Comparison of ENCODE assay signal across 10 mouse cellular contexts in the genomic region with DNA sequence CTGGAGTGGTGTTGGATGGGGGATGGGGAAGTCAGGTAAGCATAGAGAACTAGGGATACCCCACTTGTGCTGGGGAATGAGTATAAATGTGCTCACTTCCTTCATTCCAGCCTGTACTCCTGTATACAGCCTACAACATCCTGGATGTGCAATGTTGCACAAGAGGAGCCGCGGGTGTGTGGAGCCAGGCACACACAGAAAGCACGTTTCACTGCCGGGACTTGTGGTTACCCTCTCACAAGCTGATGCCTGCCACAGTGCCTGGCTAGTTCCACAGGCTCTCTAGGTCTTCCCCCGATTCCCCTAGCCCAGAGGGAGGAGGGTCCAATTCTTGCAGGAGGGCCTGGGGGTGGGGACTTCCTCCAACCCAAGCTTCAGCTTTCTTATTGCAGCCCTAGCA. TPM values are rescaled to one million over a fixed set of nuclear protein-coding genes. Genes with fewer than 3 reads are reported as not detected.
A peak's percentile ranks its signal among the peaks of the same experiment; 100 is the strongest.
DNase-seq lines count a peak whose midpoint lies in the region; ATAC-seq and TF ChIP-seq lines count a peak whose summit lies in the region.
"Had no signal": no experiment of that assay in that cellular context is flagged by ENCODE, and none has a peak within 500 bp of the region (broad histone marks: within the 10 kb centered on the region; RNA-seq: fewer than 3 reads in every experiment).

No protein-coding gene starts in this region.

- no peaks in the 10 kb centered on the region for H3K9me3 ChIP-seq in heart, postnatal 0 days (replicated peaks; ENCODE audit: control insufficient read depth, low read length)
- H3K9me3 ChIP-seq in CH12.LX (replicated peaks; ENCODE audit: low read length): no peaks in the 10 kb centered on the region
- H3K9me3 ChIP-seq in liver, embryonic 14.5 days (ENCODE audit: control insufficient read depth, low read length): no peaks in the 10 kb centered on the region

- no peak for ATAC-seq in heart, postnatal 0 days (ENCODE audit: insufficient read depth, low read depth)
- no peak for ATAC-seq in liver, embryonic 14.5 days (ENCODE audit: insufficient read depth)

- intact Hi-C loops in heart, postnatal 25 days (cut with DNase I): no loop called here

- TF ChIP-seq RAD21 in CH12.LX (IDR thresholded peaks at IDR 0.05; ENCODE audit: low read depth, low read length): no peak

- H3K4me2 ChIP-seq in heart, postnatal 0 days (ENCODE audit: low read depth, low read length): peak overlapping the region; percentile 50
- H3K4me2 ChIP-seq in CH12.LX (ENCODE audit: insufficient read depth, low read depth, poor library complexity, severe bottlenecking): peak overlapping the region; percentile 89
- H3K4me2 ChIP-seq in liver, embryonic 14.5 days (ENCODE audit: low read depth): peak overlapping the region; percentile 39

- DNase-seq in heart, postnatal 0 days (ENCODE audit: low spot score): no peak
- DNase-seq in heart, postnatal 25 days (ENCODE audit: low spot score): no peak
- DNase-seq in CH12.LX (ENCODE audit: extremely low read depth) (no peak), R1 (ENCODE audit: low read depth, low spot score) (peak; percentile 43)
- no peak for DNase-seq in liver, embryonic 14.5 days (ENCODE audit: low read depth in 3 of 3, low spot score in 3 of 3)
- no peak for DNase-seq in adrenal gland, adult 2 months
- no peak for DNase-seq in embryo, embryonic 9.5 days (ENCODE audit: extremely low spot score)
- no peak for DNase-seq in c-Kit-positive CD71-positive TER-119-positive erythroid progenitor cells, embryonic 14.5 days (ENCODE audit: low spot score)

- no peak for TF ChIP-seq CTCF in heart, postnatal 0 days (IDR thresholded peaks at IDR 0.05; ENCODE audit: low read depth)
- no peak for TF ChIP-seq CTCF in CH12.LX (conservative IDR thresholded peaks at IDR 0.05 in 1 of 2, IDR thresholded peaks at IDR 0.05 in 1 of 2; ENCODE audit: low read depth in 2 of 2, low read length in 2 of 2)
- TF ChIP-seq CTCF in liver, embryonic 14.5 days (IDR thresholded peaks at IDR 0.05; ENCODE audit: low read depth): no peak

- in situ Hi-C loops in CH12.LX (cut with MboI; ENCODE audit: low pct_ligation_motif_present, low pct_unique_long_range_greater_than_20kb, low sequenced_read_pairs): no loop called here

- peak overlapping the region; percentile 15; the same call in 1 of the 2 replicates for H3K4me3 ChIP-seq in heart, postnatal 0 days (ENCODE audit: low read depth, low read length)
- no peak overlapping the region for H3K4me3 ChIP-seq in CH12.LX (replicated peaks in 1 of 3; ENCODE audit: low read depth in 2 of 3, low read length in 2 of 3, poor library complexity in 1 of 3)
- H3K4me3 ChIP-seq in liver, embryonic 14.5 days (ENCODE audit: insufficient read depth in 1 of 2, low read depth in 2 of 2, low read length in 2 of 2): no peak overlapping the region

- no peak for TF ChIP-seq EP300 in heart, postnatal 0 days (IDR thresholded peaks at IDR 0.05; ENCODE audit: low read depth)
- TF ChIP-seq EP300 in CH12.LX (IDR thresholded peaks at IDR 0.05; ENCODE audit: low read length): no peak
- TF ChIP-seq EP300 in liver, embryonic 14.5 days (IDR thresholded peaks at IDR 0.05; ENCODE audit: low read depth): no peak

- H3K36me3 ChIP-seq in heart, postnatal 0 days (replicated peaks; ENCODE audit: control insufficient read depth, insufficient read depth, low read length): no peaks in the 10 kb centered on the region
- H3K36me3 ChIP-seq in CH12.LX (replicated peaks in 1 of 2; ENCODE audit: control insufficient read depth in 1 of 2, insufficient read depth in 1 of 2, low read length in 1 of 2): no peaks in the 10 kb centered on the region
- no peaks in the 10 kb centered on the region for H3K36me3 ChIP-seq in liver, embryonic 14.5 days (replicated peaks; ENCODE audit: control insufficient read depth, insufficient read depth, low read depth)

- 3% methylated on average over 5 of the region's 5 CpGs for WGBS in heart, postnatal 0 days
- 3% methylated on average over 5 of the region's 5 CpGs for WGBS in liver, embryonic 14.5 days (ENCODE audit: insufficient replicate concordance)

- H3K4me1 ChIP-seq in heart, postnatal 0 days (ENCODE audit: control insufficient read depth, insufficient read depth): no peaks in the 10 kb centered on the region
- H3K4me1 ChIP-seq in CH12.LX (ENCODE audit: control insufficient read depth in 1 of 2, insufficient read depth in 2 of 2): peaks cover 0 to 3% of the 10 kb centered on the region in 2 experiments; a peak in 1 of 4 replicates
- H3K4me1 ChIP-seq in liver, embryonic 14.5 days (replicated peaks; ENCODE audit: control insufficient read depth in 2 of 2, insufficient read depth in 2 of 2, low read length in 1 of 2): no peaks in the 10 kb centered on the region

- no peak overlapping the region for H3K27ac ChIP-seq in heart, postnatal 0 days (ENCODE audit: low read depth)
- H3K27ac ChIP-seq in CH12.LX (ENCODE audit: insufficient read depth, low read depth): no peak overlapping the region
- no peak overlapping the region for H3K27ac ChIP-seq in liver, embryonic 14.5 days

- H3K79me2 ChIP-seq in CH12.LX (replicated peaks; ENCODE audit: control insufficient read depth, extremely low read depth, insufficient read depth, poor library complexity, severe bottlenecking): no peaks in the 10 kb centered on the region

- no peak for TF ChIP-seq POLR2A in CH12.LX (IDR thresholded peaks at IDR 0.05; ENCODE audit: low read depth, low read length)

- H3K9ac ChIP-seq in heart, postnatal 0 days (replicated peaks; ENCODE audit: low read depth, low read length): no peak overlapping the region
- no peak overlapping the region for H3K9ac ChIP-seq in CH12.LX (ENCODE audit: insufficient read depth, low read depth)
- no peak overlapping the region for H3K9ac ChIP-seq in liver, embryonic 14.5 days (replicated peaks)

- peaks cover 98% of the 10 kb centered on the region for H3K27me3 ChIP-seq in heart, postnatal 0 days (ENCODE audit: control insufficient read depth, insufficient read depth, low read length)
- peaks cover 85% of the 10 kb centered on the region for H3K27me3 ChIP-seq in CH12.LX (replicated peaks)
- H3K27me3 ChIP-seq in liver, embryonic 14.5 days (ENCODE audit: control insufficient read depth, insufficient read depth, low read length): peaks cover 79% of the 10 kb centered on the region

- dilution Hi-C loops in CH12.LX (cut with MboI; ENCODE audit: extremely low pct_ligation_motif_present, extremely low pct_unique_long_range_greater_than_20kb, low sequenced_read_pairs): no loop called here

TF ChIP-seq in CH12.LX, 34 proteins besides CTCF, POLR2A, EP300 and RAD21:
- no peak for TF ChIP-seq MYC (IDR thresholded peaks at IDR 0.05; ENCODE audit: low read depth, low read length)
- no peak for TF ChIP-seq UBTF (IDR thresholded peaks at IDR 0.05; ENCODE audit: low read depth, low read length)
- TF ChIP-seq GABPA (IDR thresholded peaks at IDR 0.05; ENCODE audit: insufficient replicate concordance, low read depth, low read length): no peak
- TF ChIP-seq HCFC1 (IDR thresholded peaks at IDR 0.05; ENCODE audit: low read depth, low read length): no peak
- no peak for TF ChIP-seq ZC3H11A (IDR thresholded peaks at IDR 0.05; ENCODE audit: low read depth, low read length)
- TF ChIP-seq USF1 (IDR thresholded peaks at IDR 0.05; ENCODE audit: low read depth, low read length): no peak
- no peak for TF ChIP-seq TBP (conservative IDR thresholded peaks at IDR 0.05; ENCODE audit: low read depth, low read length)
- no peak for TF ChIP-seq MAZ (IDR thresholded peaks at IDR 0.05; ENCODE audit: low read depth, low read length)
- no peak for TF ChIP-seq SIN3A (IDR thresholded peaks at IDR 0.05; ENCODE audit: low read length)
- no peak for TF ChIP-seq PAX5 (IDR thresholded peaks at IDR 0.05; ENCODE audit: low read length)
- TF ChIP-seq NELFE (IDR thresholded peaks at IDR 0.05; ENCODE audit: low read depth, low read length): no peak
- no peak for TF ChIP-seq ETS1 (conservative IDR thresholded peaks at IDR 0.05; ENCODE audit: low read depth, low read length)
- no peak for TF ChIP-seq JUN (IDR thresholded peaks at IDR 0.05; ENCODE audit: insufficient read depth, low read depth, low read length)
- no peak for TF ChIP-seq RCOR1 (conservative IDR thresholded peaks at IDR 0.05; ENCODE audit: low read depth, low read length)
- no peak for TF ChIP-seq MAFK (IDR thresholded peaks at IDR 0.05; ENCODE audit: insufficient replicate concordance, low read length)
- TF ChIP-seq KAT2A (IDR thresholded peaks at IDR 0.05; ENCODE audit: insufficient replicate concordance, low read length): no peak
- no peak for TF ChIP-seq USF2 (conservative IDR thresholded peaks at IDR 0.05; ENCODE audit: low read depth, low read length)
- no peak for TF ChIP-seq POLR2AphosphoS2 (IDR thresholded peaks at IDR 0.05; ENCODE audit: low read depth, low read length)
- TF ChIP-seq MXI1 (IDR thresholded peaks at IDR 0.05; ENCODE audit: low read depth, low read length): no peak

RNA-seq across cellular contexts. Expression of gene Tlx1, which starts 10.0 kb away (rescaled TPM):
- 0.34 and 1.3 TPM in 2 replicates for total RNA-seq in heart, postnatal 0 days (2014; rRNA removed; ENCODE audit: low replicate concordance)
- 0.31 and 0.33 TPM in 2 replicates for polyA plus RNA-seq in heart, postnatal 0 days (2015; fragmentation: Nextera tagmentation; extraction: Ambion mirVana)
- not detected for total RNA-seq in heart, postnatal 25 days (2021)
- not detected in 2 replicates for total RNA-seq in CH12.LX (2012; rRNA removed)
- total RNA-seq in CH12.LX (2014; rRNA removed): not detected in 2 replicates
- not detected in 2 replicates for polyA plus RNA-seq in CH12.LX (2012; ENCODE audit: insufficient read length, low read depth)
- 0.01 TPM in 1 of 2 replicates, not detected in the other for polyA plus RNA-seq in liver, embryonic 14.5 days (2012; rRNA removed)
- not detected in 2 replicates for polyA plus RNA-seq in liver, embryonic 14.5 days (2014; fragmentation: Nextera tagmentation; extraction: Ambion mirVana)
- total RNA-seq in adrenal gland, adult 2 months (2021): not detected
- polyA plus RNA-seq in adrenal gland, adult 2 months (2012; rRNA removed): not detected in 2 replicates
- total RNA-seq: layer of hippocampus, adult 8-10 months; left cerebral cortex, postnatal 25 days had no signal

Comparison
In these comparisons a context has a peak if more than half of its experiments do, and no peak if none do; other contexts are left out.
1. H3K4me2 ChIP-seq: peak in every context shown above with its lines; median percentile 89 in CH12.LX; 50 in heart, postnatal 0 days; 39 in liver, embryonic 14.5 days.